Mouse (Mus musculus): ENCODE data around the gene Stpg3. TPM values are rescaled to one million over a fixed set of nuclear protein-coding genes. Genes with fewer than 3 reads are reported as not detected.

The Stpg3 gene
- total RNA-seq (2023; ENCODE audit: inconsistent age): not detected in 4 replicates

GRCm38 (mm10) chr2:25214444-25214843, at the start of gene Stpg3:
Gene Stpg3, minus strand, starts transcription at chr2:25214637.

GRCm38 (mm10) chr2:25262291-25262767, 47.9 kb upstream of the Stpg3 start, which contains the start of gene Tprn:
Gene Tprn, plus strand, starts transcription at chr2:25262618.

GRCm38 (mm10) chr2:25255284-25255779, 40.9 kb upstream of the Stpg3 start, which contains the start of gene Tmem203:
Gene Tmem203, plus strand, starts transcription at chr2:25255439.

GRCm38 (mm10) chr2:25246183-25247072, 32.0 kb upstream of the Stpg3 start, which contains the start of gene AL732309.1:
Gene AL732309.1, minus strand, starts transcription at chr2:25246863.

GRCm38 (mm10) chr2:25242101-25242506, 27.7 kb upstream of the Stpg3 start, which contains the start of the genes Rnf208 and Cysrt1:
Gene Rnf208, plus strand, starts transcription at chr2:25242255.
Gene Cysrt1, minus strand, starts transcription at chr2:25242452.

GRCm38 (mm10) chr2:25236614-25237013, 22.2 kb upstream of the Stpg3 start, which contains the start of gene Rnf224:
Gene Rnf224, minus strand, starts transcription at chr2:25236787.

GRCm38 (mm10) chr2:25234050-25234449, 19.6 kb upstream of the Stpg3 start, which contains the start of gene Slc34a3:
Gene Slc34a3, minus strand, starts transcription at chr2:25234364.

GRCm38 (mm10) chr2:25224492-25224765, 10.0 kb upstream of the Stpg3 start, which contains the start of gene Tubb4b:
Gene Tubb4b, minus strand, starts transcription at chr2:25224702.

GRCm38 (mm10) chr2:25218445-25218844, 4.0 kb upstream of the Stpg3 start, which contains the start of gene Fam166a:
Gene Fam166a, plus strand, starts transcription at chr2:25218745.

GRCm38 (mm10) chr2:25211121-25211670, 3.2 kb downstream of the Stpg3 start, which contains the start of gene Nelfb:
Gene Nelfb, minus strand, starts transcription at chr2:25211489.

GRCm38 (mm10) chr2:25196172-25196954, 18.1 kb downstream of the Stpg3 start, which contains the start of gene Tor4a:
Gene Tor4a, minus strand, starts transcription at chr2:25196886.

GRCm38 (mm10) chr2:25180478-25180903, 33.9 kb downstream of the Stpg3 start, which contains the start of gene Nrarp:
Gene Nrarp, plus strand, starts transcription at chr2:25180758.

Other genes starting within 250 kb of the Stpg3 start
- 19.6 to 23.9 TPM (median 21.2 TPM) in 4 replicates for gene Mrpl41, start 239.5 kb downstream of the Stpg3 start, total RNA-seq (2023; ENCODE audit: inconsistent age)
- gene Pnpla7, start 238.6 kb downstream of the Stpg3 start, total RNA-seq (2023; ENCODE audit: inconsistent age): 117 to 130 TPM (median 125 TPM) in 4 replicates
- gene Nsmf, start 160.3 kb downstream of the Stpg3 start, total RNA-seq (2023; ENCODE audit: inconsistent age): 39.7 to 51.9 TPM (median 44.9 TPM) in 4 replicates
- gene Entpd8, start 134.3 kb downstream of the Stpg3 start, total RNA-seq (2023; ENCODE audit: inconsistent age): not detected in 4 replicates
- gene Noxa1, start 119.5 kb downstream of the Stpg3 start, total RNA-seq (2023; ENCODE audit: inconsistent age): not detected in 4 replicates
- 5.3 to 6.8 TPM (median 6.0 TPM) in 4 replicates for gene Nrarp, start 33.9 kb downstream of the Stpg3 start, total RNA-seq (2023; ENCODE audit: inconsistent age)
- gene Tor4a, start 17.8 kb downstream of the Stpg3 start, total RNA-seq (2023; ENCODE audit: inconsistent age): 28.8 to 32.8 TPM (median 31.4 TPM) in 4 replicates
- gene Nelfb, start 3.1 kb downstream of the Stpg3 start, total RNA-seq (2023; ENCODE audit: inconsistent age): 71.2 to 97.5 TPM (median 84.8 TPM) in 4 replicates
- not detected in 4 replicates for gene Fam166a, start 4.1 kb upstream of the Stpg3 start, total RNA-seq (2023; ENCODE audit: inconsistent age)
- gene Tubb4b, start 10.1 kb upstream of the Stpg3 start, total RNA-seq (2023; ENCODE audit: inconsistent age): 114 to 127 TPM (median 119 TPM) in 4 replicates
- not detected in 4 replicates for gene Slc34a3, start 19.7 kb upstream of the Stpg3 start, total RNA-seq (2023; ENCODE audit: inconsistent age)
- not detected in 4 replicates for gene Rnf224, start 22.1 kb upstream of the Stpg3 start, total RNA-seq (2023; ENCODE audit: inconsistent age)
- gene Rnf208, start 27.6 kb upstream of the Stpg3 start, total RNA-seq (2023; ENCODE audit: inconsistent age): 0.51 TPM in 1 of 4 replicates, not detected in the others
- not detected in 4 replicates for gene Cysrt1, start 27.8 kb upstream of the Stpg3 start, total RNA-seq (2023; ENCODE audit: inconsistent age)
- 6.2 to 11.8 TPM (median 9.7 TPM) in 4 replicates for gene AL732309.1, start 32.2 kb upstream of the Stpg3 start, total RNA-seq (2023; ENCODE audit: inconsistent age)
- 17.0 to 23.1 TPM (median 22.3 TPM) in 4 replicates for gene Tmem203, start 40.8 kb upstream of the Stpg3 start, total RNA-seq (2023; ENCODE audit: inconsistent age)
- gene Tprn, start 48.0 kb upstream of the Stpg3 start, total RNA-seq (2023; ENCODE audit: inconsistent age): 11.7 to 16.8 TPM (median 12.7 TPM) in 4 replicates
- 36.2 to 41.2 TPM (median 39.2 TPM) in 4 replicates for gene Ssna1, start 57.8 kb upstream of the Stpg3 start, total RNA-seq (2023; ENCODE audit: inconsistent age)
- gene Anapc2, start 57.8 kb upstream of the Stpg3 start, total RNA-seq (2023; ENCODE audit: inconsistent age): 99.6 to 125 TPM (median 108 TPM) in 4 replicates
- gene Tmem210, start 73.5 kb upstream of the Stpg3 start, total RNA-seq (2023; ENCODE audit: inconsistent age): not detected in 4 replicates
- gene Lrrc26, start 75.3 kb upstream of the Stpg3 start, total RNA-seq (2023; ENCODE audit: inconsistent age): not detected in 4 replicates
- gene Grin1, start 104.5 kb upstream of the Stpg3 start, total RNA-seq (2023; ENCODE audit: inconsistent age): not detected in 4 replicates
- gene Man1b1, start 117.7 kb upstream of the Stpg3 start, total RNA-seq (2023; ENCODE audit: inconsistent age): 38.3 to 49.0 TPM (median 42.3 TPM) in 4 replicates
- 34.8 to 44.7 TPM (median 42.3 TPM) in 4 replicates for gene Dpp7, start 141.7 kb upstream of the Stpg3 start, total RNA-seq (2023; ENCODE audit: inconsistent age)
- 29.6 to 32.3 TPM (median 30.7 TPM) in 4 replicates for gene Uap1l1, start 151.0 kb upstream of the Stpg3 start, total RNA-seq (2023; ENCODE audit: inconsistent age)
- 0.94 to 1.4 TPM (median 1.1 TPM) in 4 replicates for gene Sapcd2, start 157.7 kb upstream of the Stpg3 start, total RNA-seq (2023; ENCODE audit: inconsistent age)
- not detected in 4 replicates for gene Entpd2, start 181.2 kb upstream of the Stpg3 start, total RNA-seq (2023; ENCODE audit: inconsistent age)
- gene Npdc1, start 184.7 kb upstream of the Stpg3 start, total RNA-seq (2023; ENCODE audit: inconsistent age): not detected in 4 replicates
- 0.24 TPM in 1 of 4 replicates, not detected in the others for gene Fut7, start 208.6 kb upstream of the Stpg3 start, total RNA-seq (2023; ENCODE audit: inconsistent age)
- gene Abca2, start 214.1 kb upstream of the Stpg3 start, total RNA-seq (2023; ENCODE audit: inconsistent age): 36.8 to 44.5 TPM (median 42.0 TPM) in 4 replicates
- 0.80 TPM in 1 of 4 replicates, not detected in the others for gene Clic3, start 242.2 kb upstream of the Stpg3 start, total RNA-seq (2023; ENCODE audit: inconsistent age)
- 111 to 124 TPM (median 114 TPM) in 4 replicates for gene Paxx, start 246.5 kb upstream of the Stpg3 start, total RNA-seq (2023; ENCODE audit: inconsistent age)